13 mouse cellular contexts compared by ENCODE assay signal in the genomic region with DNA sequence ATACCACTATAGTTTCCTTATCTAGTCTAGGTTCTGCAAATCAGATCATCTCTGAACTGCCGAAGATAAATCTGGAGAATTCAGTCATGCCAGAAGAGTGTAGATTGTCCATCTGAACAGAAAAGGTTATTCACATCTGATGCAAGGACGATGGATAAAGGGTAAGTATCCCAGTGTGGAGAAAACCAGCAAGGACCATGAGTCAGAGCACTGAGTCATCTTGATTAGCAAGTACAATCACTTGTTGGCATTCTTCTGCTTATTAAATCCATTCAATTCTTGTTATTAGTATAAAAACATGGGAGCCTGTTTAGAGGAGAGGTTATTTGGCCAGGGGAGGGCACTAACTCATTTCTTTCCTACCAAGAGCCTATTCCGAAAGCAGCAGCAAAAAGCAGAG.
"Had no signal": no experiment of that assay in that cellular context is flagged by ENCODE, and none has a peak within 500 bp of the region (broad histone marks: within the 10 kb centered on the region; RNA-seq: fewer than 3 reads in every experiment).

No protein-coding gene starts in this region.

- H3K4me1 ChIP-seq: limb, embryonic 12.5 days; liver, embryonic 13.5 days; lung, embryonic 15.5 days; midbrain, embryonic 12.5 days; neural tube, embryonic 12.5 days had no signal

- ATAC-seq: liver, postnatal 0 days had no signal

- H3K9ac ChIP-seq: limb, embryonic 12.5 days; liver, embryonic 13.5 days; liver, postnatal 0 days; lung, embryonic 15.5 days; midbrain, embryonic 12.5 days; neural tube, embryonic 12.5 days had no signal

- H3K36me3 ChIP-seq: limb, embryonic 12.5 days; liver, embryonic 13.5 days; lung, embryonic 15.5 days; midbrain, embryonic 12.5 days; neural tube, embryonic 12.5 days had no signal

- H3K4me3 ChIP-seq: limb, embryonic 12.5 days; liver, embryonic 13.5 days; lung, embryonic 15.5 days; midbrain, embryonic 12.5 days; neural tube, embryonic 12.5 days had no signal

- H3K4me2 ChIP-seq: limb, embryonic 12.5 days; liver, embryonic 13.5 days; lung, embryonic 15.5 days; midbrain, embryonic 12.5 days; neural tube, embryonic 12.5 days had no signal

- H3K27me3 ChIP-seq: limb, embryonic 12.5 days; liver, embryonic 13.5 days; lung, embryonic 15.5 days; midbrain, embryonic 12.5 days; neural tube, embryonic 12.5 days had no signal

- H3K27ac ChIP-seq: limb, embryonic 12.5 days; liver, embryonic 13.5 days; lung, embryonic 15.5 days; midbrain, embryonic 12.5 days; neural tube, embryonic 12.5 days had no signal

- DNase-seq: kidney, postnatal 25 days; liver; liver, embryonic 13.5 days; liver, postnatal 0 days; retina, postnatal 1 day; right cerebral cortex, postnatal 4 days; spleen, adult 18-20 months; thymus, adult 18-20 months; thymus, postnatal 14 days had no signal

- H3K9me3 ChIP-seq: liver, embryonic 13.5 days; lung, embryonic 15.5 days; neural tube, embryonic 12.5 days had no signal
